Mouse (Mus musculus) left cerebral cortex, adult 2 months (tissue): ENCODE results near the gene Miip. TPM values are rescaled to one million over a fixed set of nuclear protein-coding genes. Genes with fewer than 3 reads are reported as not detected.
A peak's percentile ranks its signal among the peaks of the same experiment; 100 is the strongest.

Experiments used
- DNase-seq, 2 experiments: peaks; one replicate each; pipeline ENCODE4 v3.0.0; 2021 to 2022; ENCODE audit warnings: low spot score in 2 of 2, mixed read lengths in 1 of 2; ENCODE audit errors: extremely low spot score in 1 of 2
- H3K27ac ChIP-seq: fragments of 200-600 bp; 2 replicates; pipeline ENCODE4 v1.8.1; 2022
- H3K4me3 ChIP-seq: fragments of 200-600 bp; 2 replicates; pipeline ENCODE4 v1.8.1; 2022
- CTCF ChIP-seq: fragments of 200-600 bp; IDR thresholded peaks from 2 replicates; pipeline ENCODE4 v1.8.1; 2022; ENCODE audit warnings: antibody characterized with exemption, mild to moderate bottlenecking, moderate library complexity
- intact Hi-C: fragments of 180-260 bp; cut with DNase I; formaldehyde crosslinking; loops from one replicate; pipeline ENCODE4 v1.15.1; 2025
- total RNA-seq, 2 experiments: library from RNA; stranded (reverse); gene quantifications; 2 replicates each; pipeline ENCODE4 v1.2.3; 2021

The Miip gene
- total RNA-seq, 2 experiments from 2014 or later = 18.6 to 20.3 TPM

DNA sequence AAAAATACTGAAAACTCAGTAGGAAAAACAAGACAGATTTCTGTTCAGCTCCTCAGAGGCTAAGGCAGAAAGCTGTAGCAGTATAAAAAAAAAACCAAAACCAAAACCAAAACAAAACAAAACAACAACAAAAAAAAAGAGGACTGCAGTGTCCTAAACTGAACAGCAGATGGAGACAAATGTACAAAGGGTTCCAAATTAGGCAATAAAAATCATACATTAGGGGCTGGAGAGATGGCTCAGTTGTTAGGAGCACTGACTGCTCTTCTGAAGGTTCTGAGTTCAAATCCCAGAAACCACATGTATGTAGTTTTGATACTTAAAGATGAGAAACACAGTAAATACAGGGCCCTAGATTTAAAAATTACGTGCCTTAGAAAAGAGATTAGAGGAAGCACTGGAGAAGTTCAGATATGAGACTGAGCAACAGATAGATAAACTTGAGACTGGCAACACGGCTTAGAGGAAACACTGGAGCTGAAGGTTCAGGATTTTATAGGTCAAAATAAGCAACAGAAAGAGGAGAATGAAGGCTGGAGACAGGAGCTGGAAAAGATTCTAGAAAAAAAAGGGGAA lies 53.9 kb downstream of the Miip start:
- peak; percentile 56 for TF ChIP-seq CTCF
- H3K4me3 ChIP-seq = no peak overlapping the region
- H3K27ac ChIP-seq = no peak overlapping the region
- intact Hi-C loops = no loop called here
- DNase-seq = no peak

- H3K4me3 ChIP-seq = no peak overlapping the region
- no peak for DNase-seq
- no peak overlapping the region for H3K27ac ChIP-seq
- intact Hi-C loops = no loop called here
- TF ChIP-seq CTCF = no peak
These were observed 55.3 kb downstream of the Miip start for GRCm38 (mm10) chr4:147813249-147813765.

Other genes starting within 250 kb of the Miip start
- under 1 TPM; 0.27 to 0.30 TPM for gene Zfp979, start 226.3 kb downstream of the Miip start, total RNA-seq
- gene Zfp534, start 166.3 kb downstream of the Miip start, total RNA-seq = not detected
- 1 to 10 TPM; 1.6 to 2.1 TPM for gene Zfp984, start 59.0 kb downstream of the Miip start, total RNA-seq
- 10 to 100 TPM; 18.2 to 21.5 TPM for gene Zfp933, start 20.4 kb downstream of the Miip start, total RNA-seq
- 10 to 100 TPM in 1 of 2 experiments, 1 to 10 TPM in 1; 9.9 to 11.8 TPM for gene Fv1, start 163 bp upstream of the Miip start, total RNA-seq
- gene Mfn2, start 35.9 kb upstream of the Miip start, total RNA-seq = 100 to 1,000 TPM; 181 to 199 TPM
- 10 to 100 TPM; 14.2 to 14.4 TPM for gene Plod1, start 68.0 kb upstream of the Miip start, total RNA-seq
- gene 2510039O18Rik, start 72.1 kb upstream of the Miip start, total RNA-seq = 10 to 100 TPM; 28.9 to 31.2 TPM
- gene Nppb, start 117.0 kb upstream of the Miip start, total RNA-seq = not detected
- not detected for gene Nppa, start 131.9 kb upstream of the Miip start, total RNA-seq
- gene Clcn6, start 170.0 kb upstream of the Miip start, total RNA-seq = 10 to 100 TPM; 81.4 to 84.4 TPM
- gene Mthfr, start 170.3 kb upstream of the Miip start, total RNA-seq = 10 to 100 TPM; 30.7 to 32.0 TPM
- gene Agtrap, start 219.2 kb upstream of the Miip start, total RNA-seq = 10 to 100 TPM in 1 of 2 experiments, 1 to 10 TPM in 1; 6.6 to 10.2 TPM